Mouse (Mus musculus) cerebellum, postnatal 10 days (tissue): ENCODE measurements at regions not wholly inside any gene's neighbourhood (a gene's known extent, or its start where the extent isn't known, plus 50 kb on each side); places are given as distances from the start of the nearest gene placed in this dataset.
A peak's percentile ranks its signal among the peaks of the same experiment; 100 is the strongest.
"Not testable (repeated sequence)": the region's sequence is repeated elsewhere in the genome, so short reads cannot be mapped to it uniquely, and the experiment has no call there.

Experiments used
- DNase-seq, 2 experiments: peaks; one replicate each; pipeline ENCODE4 v3.0.0; 2021; ENCODE audit warnings: mixed read lengths in 2 of 2

GRCm38 (mm10) chrX:15322207-15322839 lies 1111.4 kb downstream of the H2al1n start:
- peak; percentile 1 to 3 for DNase-seq

GRCm38 (mm10) chrX:15322958-15323357 lies 1112.0 kb downstream of the H2al1n start:
- no peak for DNase-seq

DNA sequence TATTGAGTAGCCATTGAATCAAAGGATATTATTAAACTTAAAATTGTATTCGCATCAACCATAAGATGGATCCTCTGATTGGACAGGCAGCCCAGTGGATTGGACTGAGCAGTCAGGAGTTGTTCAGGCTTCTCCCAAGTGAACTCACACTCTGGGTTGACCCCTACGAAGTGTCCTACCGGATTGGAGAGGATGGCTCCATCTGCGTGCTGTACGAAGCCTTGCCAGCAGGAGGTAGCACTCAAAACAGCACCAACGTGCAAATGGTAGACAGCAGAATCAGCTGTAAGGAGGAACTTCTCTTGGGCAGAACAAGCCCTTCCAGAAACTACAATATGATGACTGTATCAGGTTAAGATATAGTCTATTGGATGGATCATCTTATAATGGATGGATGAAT lies 1154.2 kb downstream of the H2al1n start:
- not testable (repeated sequence) for DNase-seq
